ENCODE assay signal across 10 mouse cellular contexts in the genomic region with DNA sequence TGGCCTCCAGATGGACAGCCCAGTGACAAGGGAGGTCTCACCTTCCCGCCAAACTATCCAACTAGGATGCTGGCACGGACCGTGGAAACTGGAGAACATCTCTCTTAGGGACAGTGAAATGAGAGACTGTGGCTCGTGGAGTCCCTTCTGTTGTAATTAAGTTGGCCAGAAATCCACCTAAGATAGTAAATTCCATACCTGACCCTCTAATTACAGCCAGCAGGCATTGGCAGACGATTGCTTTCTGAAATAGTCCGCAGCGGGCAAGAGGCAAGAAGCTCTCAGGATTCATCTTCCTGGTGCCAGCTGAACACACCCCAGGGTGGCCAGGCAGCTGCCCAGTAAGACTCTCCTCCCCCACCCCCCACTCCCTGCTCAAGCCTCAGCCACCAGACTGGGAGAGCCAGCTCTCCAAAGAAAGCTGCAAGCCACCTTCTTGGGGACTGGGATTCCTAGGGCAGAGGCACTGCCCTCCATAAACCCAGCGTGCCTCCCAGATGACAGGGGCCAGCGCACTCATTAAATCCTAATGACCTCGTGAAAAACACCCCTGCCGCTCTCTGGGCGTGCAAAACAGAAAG. TPM values are rescaled to one million over a fixed set of nuclear protein-coding genes. Genes with fewer than 3 reads are reported as not detected.
A peak's percentile ranks its signal among the peaks of the same experiment; 100 is the strongest.
DNase-seq lines count a peak whose midpoint lies in the region; ATAC-seq lines count a peak whose summit lies in the region.
"Had no signal": no experiment of that assay in that cellular context is flagged by ENCODE, and none has a peak within 500 bp of the region (broad histone marks: within the 10 kb centered on the region; RNA-seq: fewer than 3 reads in every experiment).

No protein-coding gene starts in this region.

- WGBS in kidney, embryonic 14.5 days, result 29% methylated on average over 12 of the region's 12 CpGs

- H3K27ac ChIP-seq in kidney, embryonic 14.5 days (ENCODE audit: low read depth, low read length), result no peak overlapping the region
- H3K27ac ChIP-seq: left cerebral cortex, adult 2 months had no signal

- no peaks in the 10 kb centered on the region for H3K36me3 ChIP-seq in kidney, embryonic 14.5 days (ENCODE audit: control insufficient read depth, insufficient read depth, low read length)

- H3K9ac ChIP-seq in kidney, embryonic 14.5 days (ENCODE audit: low read depth, low read length), result no peak overlapping the region

- H3K9me3 ChIP-seq in kidney, embryonic 14.5 days (ENCODE audit: control insufficient read depth, low read length), result no peaks in the 10 kb centered on the region

- 0 out of 2 replicates have a peak, but pooled peaks cover 3% of the 10 kb centered on the region for H3K27me3 ChIP-seq in kidney, embryonic 14.5 days (ENCODE audit: control insufficient read depth, insufficient read depth, low read length)

- ATAC-seq in kidney, embryonic 14.5 days (ENCODE audit: low FRiP score, low TSS enrichment), result peak; percentile 33; the same call in 1 of the 2 replicates
- ATAC-seq in activated CD4-positive, CD25-positive, alpha-beta regulatory T cell, adult 4 months, result no peak

- peaks cover 3% of the 10 kb centered on the region; the same call in 1 of the 2 replicates for H3K4me1 ChIP-seq in kidney, embryonic 14.5 days (ENCODE audit: control insufficient read depth, insufficient read depth, low read length)

- no peak overlapping the region for H3K4me2 ChIP-seq in kidney, embryonic 14.5 days (replicated peaks; ENCODE audit: low read depth, low read length)

- no peak for DNase-seq in kidney, postnatal 10 days
- peak; percentile 91 for DNase-seq in cerebellum, adult 9-10 months
- peak; percentile 41 to 67 for DNase-seq in gastrocnemius, adult 8-10 months (ENCODE audit: low spot score in 2 of 2)
- peak; percentile 43 for DNase-seq in mesoderm, embryonic 11.5 days (ENCODE audit: low read depth, low spot score)
- no peak for DNase-seq in layer of hippocampus, adult 11-12 months (ENCODE audit: low spot score)
- DNase-seq in MN1 (ENCODE audit: low spot score), result no peak
- DNase-seq: heart, postnatal 4 days had no signal

- no peak overlapping the region for H3K4me3 ChIP-seq in kidney, embryonic 14.5 days (ENCODE audit: low read length)
- H3K4me3 ChIP-seq: left cerebral cortex, adult 2 months had no signal

RNA-seq across cellular contexts. Expression of a gene that starts 51.9 kb away (rescaled TPM):
- 8.2 and 10.3 TPM in 2 replicates for polyA plus RNA-seq in kidney, embryonic 14.5 days (2014; fragmentation: Nextera tagmentation; extraction: Ambion mirVana)
- total RNA-seq in gastrocnemius, adult 8-10 months (2022), result under 1 TPM; 0.44 to 0.54 (median 0.50) TPM
- polyA plus RNA-seq in activated CD4-positive, CD25-positive, alpha-beta regulatory T cell, adult 4 months (2017; shearing (Covaris generic)), result not detected

Comparison
In these comparisons a context has a peak if more than half of its experiments do, and no peak if none do; other contexts are left out.
1. DNase-seq: peak in cerebellum, adult 9-10 months (single experiment), gastrocnemius, adult 8-10 months (2 of 2) and mesoderm, embryonic 11.5 days (single experiment); none in kidney, postnatal 10 days (single experiment), layer of hippocampus, adult 11-12 months (single experiment) and MN1 (single experiment).